Mouse (Mus musculus): ENCODE results near the gene Ddias.
"Not testable (repeated sequence)": the region's sequence is repeated elsewhere in the genome, so short reads cannot be mapped to it uniquely, and the experiment has no call there.

Gene Ddias

GRCm38 (mm10) chr7:92874116-92874675 lies at the start of gene Ddias, which contains the start of gene Prcp:
Gene Ddias (minus strand): TSS chr7:92874247.
Gene Prcp (plus strand): TSS chr7:92874470.
- peak; percentile 96 for DNase-seq

- DNase-seq, result no peak
These were observed 46.8 kb upstream of the Ddias start for GRCm38 (mm10) chr7:92920857-92921172.

- DNase-seq, result no peak
These were observed 46.3 kb upstream of the Ddias start for GRCm38 (mm10) chr7:92920172-92920856.

- DNase-seq, result not testable (repeated sequence)
These were observed 30.2 kb upstream of the Ddias start for GRCm38 (mm10) chr7:92904285-92904684.

GRCm38 (mm10) chr7:92903360-92904038 lies 29.5 kb upstream of the Ddias start:
- peak; percentile 73 for DNase-seq

- peak; percentile 30 for DNase-seq
These were observed 23.0 kb upstream of the Ddias start for GRCm38 (mm10) chr7:92897021-92897420.

- DNase-seq, result no peak
These were observed 22.0 kb upstream of the Ddias start for GRCm38 (mm10) chr7:92896036-92896435.

- DNase-seq, result no peak
These were observed 19.4 kb upstream of the Ddias start for GRCm38 (mm10) chr7:92893478-92893877.

GRCm38 (mm10) chr7:92890618-92891230 lies 16.7 kb upstream of the Ddias start:
- no peak for DNase-seq

- no peak for DNase-seq
These were observed 16.2 kb upstream of the Ddias start for GRCm38 (mm10) chr7:92890211-92890610.

GRCm38 (mm10) chr7:92887230-92887629 lies 13.2 kb upstream of the Ddias start:
- DNase-seq, result no peak

- no peak for DNase-seq
These were observed 12.8 kb upstream of the Ddias start for GRCm38 (mm10) chr7:92886801-92887200.

- no peak for DNase-seq
These were observed 11.1 kb upstream of the Ddias start for GRCm38 (mm10) chr7:92884998-92885660.

- no peak for DNase-seq
These were observed 10.0 kb upstream of the Ddias start for GRCm38 (mm10) chr7:92883850-92884716.

GRCm38 (mm10) chr7:92878575-92879285 lies 4.7 kb upstream of the Ddias start:
- DNase-seq, result peak; percentile 27

GRCm38 (mm10) chr7:92876538-92876937 lies 2.5 kb upstream of the Ddias start:
- DNase-seq, result peak; percentile 21

- DNase-seq, result peak; percentile 20
These were observed 2.0 kb upstream of the Ddias start for GRCm38 (mm10) chr7:92876066-92876465.

- peak; percentile 91 for DNase-seq
These were observed 838 bp upstream of the Ddias start for GRCm38 (mm10) chr7:92874761-92875408.

GRCm38 (mm10) chr7:92871596-92871995 lies 2.5 kb downstream of the Ddias start:
- no peak for DNase-seq

GRCm38 (mm10) chr7:92870161-92870560 lies 3.9 kb downstream of the Ddias start:
- no peak for DNase-seq

- peak; percentile 13 for DNase-seq
These were observed 7.5 kb downstream of the Ddias start for GRCm38 (mm10) chr7:92866526-92866925.
